Mouse (Mus musculus) embryonic fibroblast, embryonic 13.5 days (primary cell): ENCODE data around the gene Hint1. TPM values are rescaled to one million over a fixed set of nuclear protein-coding genes. Genes with fewer than 3 reads are reported as not detected.
"Not testable (repeated sequence)": the region's sequence is repeated elsewhere in the genome, so short reads cannot be mapped to it uniquely, and the experiment has no call there.

ENCODE experiments used
- H3K27ac ChIP-seq: 2 replicates; pipeline ENCODE4 v1.5.1; 2012; ENCODE audit warnings: low read length, control low read depth, inconsistent platforms; ENCODE audit not compliant: insufficient read depth
- H3K4me1 ChIP-seq: 2 replicates; pipeline ENCODE4 v1.6.1; 2011; ENCODE audit warnings: low read length; ENCODE audit not compliant: control insufficient read depth, insufficient read depth
- H3K4me3 ChIP-seq: 2 replicates; pipeline ENCODE4 v1.5.1; 2011; ENCODE audit warnings: mild to moderate bottlenecking, control low read depth, low read length; ENCODE audit not compliant: insufficient read depth
- CTCF ChIP-seq: IDR thresholded peaks from 2 replicates; pipeline ENCODE4 v1.5.1; 2011; ENCODE audit warnings: mild to moderate bottlenecking, control low read depth, low read length, moderate library complexity, borderline replicate concordance; ENCODE audit not compliant: insufficient read depth
- POLR2A ChIP-seq: IDR thresholded peaks from 2 replicates; pipeline ENCODE4 v1.6.1; 2011; ENCODE audit warnings: low read depth, mild to moderate bottlenecking, control low read depth, low read length, moderate library complexity
- polyA plus RNA-seq: library from polyadenylated mRNA; stranded (reverse); fragments of >200 nt; gene quantifications from 2 replicates; pipeline ENCODE4 v1.2.4, GENCODE M21; 2011; ENCODE audit warnings: low read depth; ENCODE audit not compliant: missing spikeins, insufficient read length

Hint1 gene
- polyA plus RNA-seq, 1 experiment = 330 TPM

DNA sequence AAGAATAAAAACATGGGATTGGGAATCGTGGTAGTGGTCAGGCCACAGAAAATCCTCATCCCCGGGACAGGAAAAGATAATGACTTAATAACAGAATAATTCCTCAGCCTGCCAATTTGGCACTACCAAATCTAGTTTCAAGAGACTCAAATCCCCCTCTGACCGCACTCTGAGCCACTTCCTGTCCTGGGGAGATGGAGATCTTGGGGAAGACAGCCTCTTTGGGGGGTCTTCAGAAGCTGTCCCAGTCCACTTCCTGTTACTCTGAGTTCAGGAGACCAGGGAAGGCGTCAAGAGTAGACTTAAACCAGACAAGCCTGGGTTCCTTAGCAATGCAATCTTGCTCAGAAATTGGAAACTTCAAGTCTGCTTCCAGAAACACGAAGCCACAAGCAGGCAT is 21.2 kb upstream of the Hint1 start:
- TF ChIP-seq POLR2A = no peak
- TF ChIP-seq CTCF = no peak
- Histone ChIP-seq H3K4me1 (no peaks in the 10 kb centered on the region), H3K4me3 (no peak overlapping the region), H3K27ac (no peak overlapping the region)

- H3K4me1 ChIP-seq = no peaks in the 10 kb centered on the region
- no peak for TF ChIP-seq POLR2A
- TF ChIP-seq CTCF = no peak
Observed at GRCm38 (mm10) chr11:54845470-54846442, 20.4 kb upstream of the Hint1 start.

DNA sequence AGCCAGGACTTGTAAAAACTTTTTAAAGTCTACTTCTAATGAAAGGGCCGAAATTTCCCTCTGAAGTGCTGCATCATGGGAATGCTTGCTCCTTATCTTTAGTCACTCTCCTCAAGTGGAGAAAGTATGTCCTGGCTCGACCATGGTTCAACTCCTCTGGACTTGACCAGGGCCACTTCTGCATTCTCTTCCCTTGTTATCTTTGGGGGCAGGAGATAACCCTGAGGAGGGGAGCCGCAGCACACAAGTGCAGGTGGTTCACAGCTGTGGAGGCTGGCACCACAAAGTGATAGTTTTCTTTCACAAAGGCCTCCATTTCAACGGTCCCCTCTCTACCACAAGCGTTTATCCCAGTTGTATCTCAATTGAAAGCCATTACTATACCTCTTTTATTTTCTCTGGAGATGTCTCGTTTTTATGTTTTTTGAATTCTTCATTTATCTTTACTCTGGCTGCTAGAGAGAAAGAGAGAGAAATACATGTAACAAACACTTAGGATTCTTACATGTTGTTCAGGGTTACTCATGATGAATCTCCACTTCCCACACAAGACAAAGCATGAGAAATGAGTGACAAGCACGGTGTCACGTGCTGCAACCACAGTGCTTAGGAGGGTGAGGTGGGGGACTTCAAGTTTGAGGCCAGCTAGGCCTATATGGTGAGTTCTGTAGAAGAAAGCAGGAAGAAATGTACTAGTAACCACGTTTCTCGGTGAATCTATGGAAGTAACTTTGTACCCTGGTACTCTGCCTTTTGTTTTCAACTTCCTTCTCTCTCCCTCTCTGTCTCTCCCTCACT is 16.0 kb upstream of the Hint1 start:
- TF ChIP-seq POLR2A (no peak), CTCF (no peak)
- H3K4me3 ChIP-seq = no peak overlapping the region
- H3K4me1 ChIP-seq = no peaks in the 10 kb centered on the region
- no peak overlapping the region for H3K27ac ChIP-seq

More at GRCm38 (mm10) chr11:54845470-54846442, 20.4 kb upstream of the Hint1 start:
- H3K4me3 ChIP-seq = no peak overlapping the region
- no peak overlapping the region for H3K27ac ChIP-seq

DNA sequence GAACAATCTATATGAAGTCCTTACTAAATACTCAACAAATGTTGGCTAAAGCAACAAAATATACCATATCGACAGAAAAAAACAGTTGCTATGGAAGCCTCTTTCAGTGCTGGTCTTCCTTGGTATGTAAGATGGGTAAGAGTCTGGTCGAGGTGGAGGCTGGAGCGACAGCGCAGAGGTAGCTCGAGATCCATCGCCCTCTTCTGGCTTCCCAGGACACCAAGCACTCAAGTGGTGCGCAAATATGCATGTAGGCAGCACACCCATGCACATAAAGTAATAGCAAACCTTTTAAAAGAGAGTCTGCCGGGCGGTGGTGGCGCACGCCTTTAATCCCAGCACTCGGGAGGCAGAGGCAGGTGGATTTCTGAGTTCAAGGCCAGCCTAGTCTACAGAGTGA is 14.5 kb upstream of the Hint1 start:
- TF ChIP-seq POLR2A = no peak
- no peak for TF ChIP-seq CTCF
- H3K4me1 ChIP-seq = no peaks in the 10 kb centered on the region
- no peak overlapping the region for H3K27ac ChIP-seq
- no peak overlapping the region for H3K4me3 ChIP-seq

- not testable (repeated sequence) for H3K4me1 ChIP-seq, H3K4me3 ChIP-seq, H3K27ac ChIP-seq
Observed at GRCm38 (mm10) chr11:54858880-54859279, 7.3 kb upstream of the Hint1 start.

- Histone ChIP-seq H3K4me1 (no peaks in the 10 kb centered on the region), H3K4me3 (peak overlapping the region; percentile 95), H3K27ac (peak overlapping the region; percentile 61)
- TF ChIP-seq POLR2A (no peak; the same call in 1 of the 2 replicates), CTCF (peak; percentile 25; the same call in 1 of the 2 replicates)
Observed at GRCm38 (mm10) chr11:54859322-54860165, 6.6 kb upstream of the Hint1 start.

DNA sequence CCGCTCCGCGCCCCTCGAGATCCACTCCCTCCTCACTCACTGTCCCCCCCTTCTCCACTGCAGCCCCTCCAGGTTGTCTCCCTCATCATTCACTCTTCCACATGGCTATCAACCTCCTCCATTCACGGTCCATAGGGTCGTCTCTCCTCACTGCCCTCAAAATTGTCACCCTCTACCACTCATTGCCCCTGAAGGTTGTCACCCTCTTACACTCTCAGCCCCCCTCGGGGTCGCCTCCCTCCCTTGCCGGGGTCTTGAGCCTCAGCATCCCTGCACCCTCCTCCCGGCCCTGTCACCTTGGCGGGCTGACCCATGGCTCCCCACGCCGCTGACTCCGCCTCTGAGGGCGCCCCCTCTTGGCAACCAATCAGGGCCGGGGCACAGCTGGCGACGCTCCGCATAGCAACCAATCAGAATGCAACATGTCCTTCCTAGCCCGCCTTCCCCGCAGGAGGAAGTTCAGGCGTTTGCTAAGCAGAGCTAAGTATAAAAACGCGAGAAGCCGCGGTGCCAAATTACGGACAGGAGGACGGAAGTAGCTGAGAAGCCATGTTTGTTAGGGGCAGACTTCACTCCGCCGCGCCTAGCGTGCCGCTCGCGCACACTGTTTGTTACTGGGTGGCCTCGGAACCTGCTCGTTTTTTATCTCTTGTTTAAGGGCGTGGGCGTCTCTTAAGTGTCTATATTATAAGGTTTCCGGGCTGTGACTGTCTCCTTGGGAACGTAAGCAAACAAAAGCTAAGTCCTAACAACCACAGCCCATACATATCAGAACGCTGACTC is 5.7 kb upstream of the Hint1 start, which contains the start of gene Lyrm7:
Gene Lyrm7 (minus strand): TSS at position 661 of the 783 bp plus-strand sequence.
- 0 out of 2 replicates have a peak, but pooled peaks cover 3% of the 10 kb centered on the region for H3K4me1 ChIP-seq
- TF ChIP-seq POLR2A (peak; percentile 73), CTCF (no peak)
- H3K4me3 ChIP-seq = peak within 1 kb of the TSS; percentile 95
- H3K27ac ChIP-seq = peak within 1 kb of the TSS; percentile 84

- Histone ChIP-seq H3K4me1 (0 out of 2 replicates have a peak, but pooled peaks cover 3% of the 10 kb centered on the region), H3K4me3 (no peak overlapping the region), H3K27ac (no peak overlapping the region)
- TF ChIP-seq CTCF (no peak), POLR2A (no peak)
Observed at GRCm38 (mm10) chr11:54861471-54862420, 4.4 kb upstream of the Hint1 start.
